Mouse (Mus musculus) testis, adult 2 months (tissue): Measurements from ENCODE around the gene Tpst2.

Source experiments
- CTCF ChIP-seq: fragments of 200-500 bp; IDR thresholded peaks from 2 replicates; pipeline ENCODE4 v1.5.1; 2012; ENCODE audit warnings: low read depth, mild to moderate bottlenecking, inconsistent platforms, low read length, moderate library complexity; ENCODE audit not compliant: control insufficient read depth, insufficient read depth, insufficient replicate concordance
- POLR2A ChIP-seq: fragments of 200-500 bp; IDR thresholded peaks from 2 replicates; pipeline ENCODE4 v1.6.1; 2012; ENCODE audit warnings: low read depth, mild to moderate bottlenecking, inconsistent platforms, low read length, moderate library complexity; ENCODE audit not compliant: control insufficient read depth

DNA sequence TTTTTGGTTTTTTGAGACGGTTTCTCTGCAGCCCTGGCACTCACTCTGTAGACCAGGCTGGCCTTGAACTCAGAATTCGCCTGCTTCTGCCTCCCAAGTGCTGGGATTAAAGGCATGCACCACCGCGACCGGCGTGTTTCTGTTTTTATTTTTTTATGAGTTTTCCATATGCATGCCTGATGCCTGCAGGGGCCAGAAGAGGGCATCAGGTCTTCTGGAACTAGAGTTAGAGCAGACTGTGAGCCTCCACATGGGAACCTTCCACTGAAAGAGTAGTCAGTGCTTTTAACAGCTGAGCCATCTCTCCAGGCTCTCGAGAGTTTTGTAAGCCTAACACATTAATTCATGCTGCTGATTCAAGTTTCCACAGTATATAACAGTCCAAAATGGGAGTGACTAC lies 62.7 kb downstream of the Tpst2 start:
- TF ChIP-seq POLR2A: no peak
- TF ChIP-seq CTCF: no peak
